Mouse (Mus musculus): ENCODE results near the gene Gm49337.

- TF ChIP-seq CTCF (IDR thresholded peaks at IDR 0.05; ENCODE audit: borderline replicate concordance, insufficient read depth, low read depth, low read length) (no peak), POLR2A (IDR thresholded peaks at IDR 0.05; ENCODE audit: borderline replicate concordance, insufficient read depth, low read length) (no peak)
Observed at GRCm38 (mm10) chr4:116217046-116217445, 43.9 kb downstream of the Gm49337 start.

Measured in cerebellum, adult 2 months (tissue).